Mouse (Mus musculus) liver, embryonic 14.5 days (tissue): ENCODE data around the gene Prps2. TPM values are rescaled to one million over a fixed set of nuclear protein-coding genes. Genes with fewer than 3 reads are reported as not detected.

ENCODE experiments used
- ATAC-seq: fragments of 200-750 bp; cut with Nextera tagmentation; 2 replicates; pipeline ENCODE4 v1.8.0; 2017; ENCODE audit warnings: moderate number of reproducible peaks, mild to moderate bottlenecking, moderate library complexity; ENCODE audit not compliant: insufficient read depth
- DNase-seq, 3 experiments: peaks; one replicate each; pipeline ENCODE4 v3.0.0-alpha.2; 2012 to 2013; ENCODE audit warnings: low read depth in 3 of 3, low spot score in 3 of 3
- H3K27ac ChIP-seq: fragments of 300-500 bp; sonication (generic); 2 replicates; pipeline ENCODE4 v1.5.1; 2014; ENCODE audit warnings: moderate library complexity, mild to moderate bottlenecking, control low read depth, inconsistent platforms
- H3K27me3 ChIP-seq: fragments of 300-500 bp; sonication (generic); 2 replicates; pipeline ENCODE4 v1.6.1; 2014; ENCODE audit warnings: mild to moderate bottlenecking, low read length, moderate library complexity; ENCODE audit not compliant: control insufficient read depth, insufficient read depth
- H3K36me3 ChIP-seq: fragments of 300-500 bp; sonication (generic); replicated peaks from 2 replicates; pipeline ENCODE4 v1.6.1; 2014; ENCODE audit warnings: low read depth; ENCODE audit not compliant: control insufficient read depth, insufficient read depth
- H3K4me1 ChIP-seq, 2 experiments: fragments of 200-500 bp in 1 of 2; fragments of 300-500 bp in 1 of 2; sonication (generic) in 1 of 2; replicated peaks; 2 replicates each; pipeline ENCODE4 v1.6.1; 2012 to 2014; ENCODE audit warnings: antibody characterized with exemption in 1 of 2, inconsistent platforms in 1 of 2, low read length in 1 of 2; ENCODE audit not compliant: control insufficient read depth in 2 of 2, insufficient read depth in 2 of 2
- H3K4me2 ChIP-seq: fragments of 300-500 bp; sonication (generic); 2 replicates; pipeline ENCODE4 v1.6.1; 2014; ENCODE audit warnings: low read depth, mild to moderate bottlenecking, control low read depth, moderate library complexity
- H3K4me3 ChIP-seq, 2 experiments: fragments of 200-500 bp in 1 of 2; fragments of 300-500 bp in 1 of 2; sonication (generic) in 1 of 2; 2 replicates each; pipeline ENCODE4 v1.5.1; 2012 to 2014; ENCODE audit warnings: low read depth in 2 of 2, low read length in 2 of 2, mild to moderate bottlenecking in 2 of 2, control low read depth in 1 of 2, inconsistent platforms in 1 of 2, moderate library complexity in 1 of 2; ENCODE audit not compliant: insufficient read depth in 1 of 2
- H3K9ac ChIP-seq: fragments of 300-500 bp; sonication (generic); replicated peaks from 2 replicates; pipeline ENCODE4 v1.6.1; 2014; ENCODE audit warnings: mild to moderate bottlenecking, control low read depth, moderate library complexity
- H3K9me3 ChIP-seq: fragments of 300-500 bp; sonication (generic); 2 replicates; pipeline ENCODE4 v1.6.1; 2016; ENCODE audit warnings: low read length, mixed read lengths; ENCODE audit not compliant: control insufficient read depth
- CTCF ChIP-seq: IDR thresholded peaks from 2 replicates; pipeline ENCODE4 v1.5.1; 2016; ENCODE audit warnings: antibody characterized with exemption, low read depth, control low read depth
- EP300 ChIP-seq: IDR thresholded peaks from 2 replicates; pipeline ENCODE4 v1.6.1; 2016; ENCODE audit warnings: antibody characterized with exemption, low read depth
- WGBS: fragments of 180-500 bp; shearing (Covaris S2); extraction: QIAGEN DNeasy Blood & Tissue Kit; methylation state at CpG from one replicate; pipeline ENCODE4 v1.1.7; 2014; ENCODE audit not compliant: insufficient replicate concordance; 5-methylcytosine and 5-hydroxymethylcytosine counted together
- polyA plus RNA-seq, 2 experiments: library from polyadenylated mRNA; depleted of rRNA in 1 of 2; stranded (reverse) in 1 of 2; unstranded in 1 of 2; fragments of >200 nt; fragmentation: Nextera tagmentation in 1 of 2; extraction: Ambion mirVana in 1 of 2; gene quantifications; 2 replicates each; pipeline versions ENCODE4 v1.2.1 to v1.2.3; 2012 to 2014

Prps2 gene
- polyA plus RNA-seq, 2 experiments = 6.3 to 9.3 TPM

- 74% methylated on average over 1 of the region's 1 CpGs for WGBS
- no peak for ATAC-seq
- H3K4me1 ChIP-seq = no peaks in the 10 kb centered on the region
These were observed 52.9 kb downstream of the Prps2 start for GRCm38 (mm10) chrX:167329620-167330019.

DNA sequence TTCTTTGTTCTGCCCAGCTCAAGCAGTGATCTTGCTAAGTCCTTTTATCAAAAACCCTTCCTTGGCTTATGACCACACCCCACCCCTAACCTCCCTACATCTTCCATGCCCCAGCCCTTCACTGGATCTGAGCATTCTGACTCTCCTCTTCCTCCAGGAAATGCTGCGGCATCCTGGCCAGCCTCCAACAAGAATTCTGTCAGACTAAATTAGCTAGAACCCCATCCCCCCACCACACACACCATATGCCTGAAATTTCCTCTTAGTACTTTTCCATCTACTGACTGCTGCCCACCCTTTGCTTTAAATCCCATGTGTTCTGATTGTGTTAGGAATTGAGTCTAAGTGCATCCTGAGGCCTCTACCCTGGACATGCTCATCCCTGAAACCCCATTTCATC is 53.5 kb downstream of the Prps2 start:
- Histone ChIP-seq H3K9ac (no peak overlapping the region), H3K27ac (no peak overlapping the region), H3K9me3 (no peaks in the 10 kb centered on the region), H3K4me2 (no peak overlapping the region), H3K27me3 (no peaks in the 10 kb centered on the region), H3K4me3 (no peak overlapping the region), H3K36me3 (no peaks in the 10 kb centered on the region), H3K4me1 (no peaks in the 10 kb centered on the region)
- no peak for ATAC-seq
- DNase-seq = no peak
- whole genome bisulfite sequencing = 33% methylated on average over 1 of the region's 1 CpGs
- TF ChIP-seq CTCF = no peak
- TF ChIP-seq EP300 = no peak

More at GRCm38 (mm10) chrX:167329620-167330019, 52.9 kb downstream of the Prps2 start:
- H3K9ac ChIP-seq = no peak overlapping the region
- H3K9me3 ChIP-seq = no peaks in the 10 kb centered on the region
- no peak for DNase-seq
- H3K27ac ChIP-seq = no peak overlapping the region
- H3K27me3 ChIP-seq = no peaks in the 10 kb centered on the region
- no peaks in the 10 kb centered on the region for H3K36me3 ChIP-seq
- no peak for TF ChIP-seq EP300
- no peak for TF ChIP-seq CTCF
- H3K4me3 ChIP-seq = no peak overlapping the region
- no peak overlapping the region for H3K4me2 ChIP-seq

GRCm38 (mm10) chrX:167328519-167328918 is 54.0 kb downstream of the Prps2 start:
- ATAC-seq (no peak), DNase-seq (no peak)
- Histone ChIP-seq H3K9ac (no peak overlapping the region), H3K4me2 (no peak overlapping the region), H3K27ac (no peak overlapping the region), H3K9me3 (no peaks in the 10 kb centered on the region), H3K4me3 (no peak overlapping the region), H3K36me3 (no peaks in the 10 kb centered on the region), H3K27me3 (no peaks in the 10 kb centered on the region), H3K4me1 (no peaks in the 10 kb centered on the region)
- TF ChIP-seq CTCF (no peak), EP300 (no peak)
- WGBS = 58% methylated on average over 3 of the region's 3 CpGs

- 41% methylated on average over 1 of the region's 1 CpGs for WGBS
- Histone ChIP-seq H3K27me3 (no peaks in the 10 kb centered on the region), H3K4me1 (no peaks in the 10 kb centered on the region), H3K4me3 (no peak overlapping the region), H3K9ac (no peak overlapping the region), H3K27ac (no peak overlapping the region), H3K9me3 (no peaks in the 10 kb centered on the region), H3K4me2 (no peak overlapping the region), H3K36me3 (no peaks in the 10 kb centered on the region)
- ATAC-seq (no peak), DNase-seq (no peak)
- no peak for TF ChIP-seq CTCF
These were observed 58.8 kb downstream of the Prps2 start for GRCm38 (mm10) chrX:167323742-167324141.

DNA sequence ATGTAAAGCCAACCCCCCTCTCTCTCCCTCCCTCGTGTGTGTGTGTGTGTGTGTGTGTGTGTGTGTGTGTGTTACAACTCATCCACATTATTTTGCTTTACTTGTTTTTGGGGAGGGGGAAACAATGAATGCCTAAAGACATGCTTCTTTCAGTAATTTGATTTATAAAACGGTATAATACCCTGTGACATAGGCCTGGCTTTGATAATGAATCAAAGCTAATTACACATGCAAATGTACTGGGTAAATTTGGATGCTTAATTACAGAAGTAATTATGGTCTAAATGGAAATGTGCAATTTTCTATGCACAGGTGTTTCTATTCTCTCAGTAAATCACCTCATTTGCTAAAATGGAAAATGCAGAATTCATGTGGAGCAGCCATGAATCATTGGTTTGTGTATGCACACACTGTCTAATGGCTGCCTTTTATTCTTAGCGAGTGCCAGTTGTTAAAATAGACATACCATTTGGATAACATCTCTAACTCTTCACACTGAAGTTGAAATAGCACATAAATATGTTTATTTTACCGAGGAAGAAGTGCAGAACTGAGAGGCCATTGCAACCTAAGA is 61.2 kb downstream of the Prps2 start:
- Histone ChIP-seq H3K4me1 (no peaks in the 10 kb centered on the region), H3K27me3 (no peaks in the 10 kb centered on the region), H3K4me3 (no peak overlapping the region), H3K4me2 (no peak overlapping the region), H3K9me3 (no peaks in the 10 kb centered on the region), H3K27ac (no peak overlapping the region), H3K9ac (no peak overlapping the region), H3K36me3 (no peaks in the 10 kb centered on the region)
- no peak for DNase-seq
- no peak for ATAC-seq
- TF ChIP-seq CTCF (no peak), EP300 (no peak)
- WGBS = 45% methylated on average over 4 of the region's 4 CpGs
